Mouse (Mus musculus): ENCODE measurements around the gene Gfod1.

Gfod1 gene

DNA sequence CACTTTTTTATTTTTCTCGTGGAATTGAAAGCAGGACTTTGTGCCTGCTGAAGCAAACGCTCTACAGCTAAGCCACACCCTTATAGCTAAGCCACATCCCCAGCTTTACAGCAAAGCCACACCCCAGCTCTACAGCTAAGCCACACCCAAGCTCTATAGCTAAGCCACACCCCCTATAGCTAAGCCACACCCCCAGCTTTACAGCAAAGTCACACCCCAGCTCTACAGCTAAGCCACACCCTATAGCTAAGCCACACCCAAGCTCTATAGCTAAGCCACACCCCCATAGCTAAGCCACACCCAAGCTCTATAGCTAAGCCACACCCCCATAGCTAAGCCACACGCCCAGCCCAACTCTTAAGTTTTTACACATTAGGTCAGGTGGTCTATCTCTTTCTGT lies 42.7 kb downstream of the Gfod1 start:
- DNase-seq, result no peak

DNA sequence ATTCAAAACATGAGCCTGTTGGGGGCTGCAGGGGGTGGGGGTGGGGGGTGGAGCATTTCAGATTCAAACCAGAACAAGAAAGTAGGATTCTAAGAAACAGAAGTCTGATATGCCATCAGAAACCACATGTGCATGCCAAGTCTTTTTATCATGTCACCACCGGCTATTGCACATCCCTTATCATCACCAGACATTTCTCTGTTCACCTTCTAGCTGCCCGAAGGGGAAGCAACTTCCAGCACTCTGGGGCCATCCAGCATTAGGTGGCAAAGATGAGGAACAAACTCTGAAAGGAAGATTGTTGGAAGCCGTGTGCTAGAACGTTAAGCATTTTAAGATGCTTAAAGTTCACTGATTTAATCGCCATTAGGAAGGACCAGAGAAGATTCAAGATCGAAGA lies 43.2 kb downstream of the Gfod1 start:
- no peak for DNase-seq

- DNase-seq, result no peak
Measured at GRCm38 (mm10) chr13:43256447-43256846, 47.5 kb downstream of the Gfod1 start.

DNA sequence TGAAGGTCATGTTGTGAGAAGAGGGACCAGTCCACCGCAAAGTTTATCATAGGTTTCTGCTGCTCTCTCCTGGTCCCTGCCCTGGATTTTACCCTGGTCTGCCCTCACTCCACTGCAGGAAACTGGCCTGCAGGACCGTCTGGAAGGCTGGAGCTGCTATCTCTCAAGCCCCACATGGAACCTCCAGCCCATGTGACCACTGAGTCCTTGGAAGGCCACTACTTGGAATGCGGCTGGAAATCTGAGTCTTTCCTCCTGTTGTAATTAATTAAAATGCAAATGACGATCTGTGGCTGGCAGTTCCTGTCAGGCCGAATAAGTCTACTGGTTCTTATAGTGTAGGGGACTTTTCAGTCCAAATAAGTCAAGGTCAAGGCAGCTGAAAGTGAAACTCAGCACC lies 50.4 kb downstream of the Gfod1 start:
- no peak for DNase-seq

DNA sequence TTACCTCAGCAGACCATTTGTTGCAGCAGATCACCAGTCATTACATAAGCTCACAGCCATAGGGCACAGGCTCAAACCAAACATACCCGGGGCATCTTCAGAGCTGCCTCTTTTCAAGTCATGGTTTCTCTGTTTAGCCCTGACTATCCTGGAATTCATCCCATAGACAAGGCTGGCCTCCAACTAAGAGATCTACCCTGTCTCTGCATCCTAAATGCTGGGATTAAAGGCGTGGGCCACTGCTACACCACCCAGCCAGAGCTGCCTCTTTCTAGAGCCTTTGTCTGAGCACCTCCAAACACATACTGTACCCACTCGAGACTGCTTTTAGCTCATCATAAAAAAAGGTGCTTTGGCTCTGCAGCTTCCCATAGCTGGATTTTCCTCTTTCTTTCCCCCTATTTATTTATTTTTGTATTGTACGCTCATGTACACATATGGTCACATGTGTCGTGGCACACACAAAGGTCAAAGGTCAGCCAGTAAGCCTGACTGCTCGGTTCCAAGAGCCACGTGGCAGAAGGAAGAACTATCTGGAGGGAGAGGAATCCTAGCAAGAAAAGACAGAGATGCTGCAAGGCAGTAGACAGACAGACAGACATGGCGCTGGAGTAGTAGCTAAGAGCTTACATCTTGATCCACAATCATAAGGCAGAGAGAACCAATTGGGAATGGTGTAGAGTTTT lies 51.7 kb downstream of the Gfod1 start:
- no peak for DNase-seq

- DNase-seq, result no peak
Measured at GRCm38 (mm10) chr13:43251391-43251790, 52.6 kb downstream of the Gfod1 start.

DNA sequence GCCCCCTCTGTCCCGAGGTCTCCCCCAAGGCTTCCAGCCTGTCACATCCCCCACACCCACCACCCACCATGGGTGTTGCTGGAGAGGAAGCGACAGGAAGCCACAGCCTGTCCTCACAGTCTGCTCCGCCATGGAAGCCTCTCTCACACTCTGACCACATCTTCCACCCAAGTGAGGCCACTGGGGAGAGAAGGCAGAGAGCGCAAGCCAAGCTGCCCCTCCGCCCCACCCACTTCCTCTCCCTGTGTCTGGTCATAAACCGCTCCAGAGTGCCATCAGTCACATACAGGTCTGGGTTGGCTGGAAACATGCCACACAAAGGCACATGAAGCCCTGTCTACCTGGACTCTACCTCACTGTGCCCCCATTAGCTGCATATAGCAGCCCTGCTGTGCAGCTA lies 53.3 kb downstream of the Gfod1 start:
- DNase-seq, result no peak

DNA sequence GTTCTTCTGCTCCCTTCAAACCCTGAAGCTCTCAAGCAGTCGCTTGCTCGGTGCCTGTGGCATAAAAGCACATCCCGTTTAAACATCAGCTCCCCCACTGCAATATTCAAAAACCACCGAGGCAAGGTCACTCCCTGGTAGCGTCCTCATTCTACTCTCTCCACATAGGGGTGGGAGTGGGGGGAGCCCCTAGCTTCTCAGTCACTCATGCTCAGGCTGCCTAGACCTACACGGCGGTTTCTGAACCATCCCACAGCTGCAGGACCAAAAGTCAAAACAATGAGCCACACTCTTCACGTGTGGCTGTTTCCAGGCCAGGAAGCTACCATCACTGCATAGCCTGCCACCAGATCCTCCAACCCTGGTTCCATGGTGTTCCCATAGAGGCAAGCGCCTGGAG lies 53.9 kb downstream of the Gfod1 start:
- no peak for DNase-seq

GRCm38 (mm10) chr13:43248381-43248780 lies 55.6 kb downstream of the Gfod1 start:
- DNase-seq, result no peak

DNA sequence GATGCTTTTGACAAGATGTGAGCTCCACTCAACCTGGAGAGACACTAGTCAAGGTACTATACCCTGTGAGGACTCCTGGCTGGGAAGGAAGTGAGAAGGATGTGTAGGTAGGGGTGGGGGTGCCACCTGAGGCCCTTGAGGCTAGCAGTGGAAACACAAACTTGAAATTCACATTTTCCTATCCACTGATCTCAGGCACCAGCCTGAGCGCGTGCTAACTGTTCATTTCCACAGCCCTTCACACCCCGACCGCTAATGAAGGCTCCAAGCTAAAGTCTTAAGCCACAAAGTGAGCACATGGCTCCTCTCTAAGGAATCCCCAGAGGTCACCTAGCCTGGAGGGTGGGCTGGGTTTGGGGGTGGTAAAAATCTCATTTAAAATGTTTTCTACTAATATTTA lies 57.1 kb downstream of the Gfod1 start:
- DNase-seq, result no peak

- DNase-seq, result no peak
Measured at GRCm38 (mm10) chr13:43243793-43244192, 60.2 kb downstream of the Gfod1 start.

DNA sequence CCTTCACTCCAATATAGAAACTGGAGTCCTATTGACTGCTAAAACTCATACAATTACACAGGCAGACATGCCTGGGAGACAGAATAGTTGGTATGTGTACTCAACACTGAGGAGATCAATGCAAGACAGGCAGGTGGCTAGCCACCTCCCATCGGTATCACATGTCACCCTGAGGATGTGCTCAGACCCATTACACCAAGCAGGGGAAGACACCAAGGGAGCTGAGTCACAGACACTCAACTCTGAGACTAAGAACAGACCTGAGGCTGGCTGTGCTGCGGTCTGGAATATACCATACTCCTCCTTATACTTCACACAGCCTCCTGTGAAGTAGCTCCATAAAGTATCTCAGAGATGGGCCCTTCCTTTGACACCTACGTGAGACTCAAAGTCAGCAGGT lies 60.7 kb downstream of the Gfod1 start:
- no peak for DNase-seq

GRCm38 (mm10) chr13:43241750-43242149 lies 62.2 kb downstream of the Gfod1 start:
- DNase-seq, result no peak

GRCm38 (mm10) chr13:43241069-43241468 lies 62.9 kb downstream of the Gfod1 start:
- peak; percentile 51 for DNase-seq

- no peak for DNase-seq
Measured at GRCm38 (mm10) chr13:43239790-43240216, 64.2 kb downstream of the Gfod1 start.

DNA sequence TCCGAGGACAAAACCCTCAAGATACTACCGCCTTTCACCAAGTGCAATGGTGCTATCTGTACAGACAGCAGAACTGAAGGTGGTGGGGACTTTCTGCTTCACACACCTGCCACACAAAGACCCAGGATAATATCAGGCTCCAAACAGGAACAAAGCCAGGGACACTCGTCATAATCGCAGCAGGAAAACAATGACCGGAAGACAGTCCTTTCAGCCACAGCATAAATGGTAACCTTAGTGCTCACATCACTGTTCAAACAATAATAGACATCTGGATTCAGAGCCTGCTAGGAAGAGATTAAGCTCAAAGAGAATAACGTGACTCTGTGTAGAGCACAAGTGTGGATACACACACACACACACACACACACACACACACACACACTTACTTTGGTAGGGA lies 67.3 kb downstream of the Gfod1 start:
- DNase-seq, result no peak

DNA sequence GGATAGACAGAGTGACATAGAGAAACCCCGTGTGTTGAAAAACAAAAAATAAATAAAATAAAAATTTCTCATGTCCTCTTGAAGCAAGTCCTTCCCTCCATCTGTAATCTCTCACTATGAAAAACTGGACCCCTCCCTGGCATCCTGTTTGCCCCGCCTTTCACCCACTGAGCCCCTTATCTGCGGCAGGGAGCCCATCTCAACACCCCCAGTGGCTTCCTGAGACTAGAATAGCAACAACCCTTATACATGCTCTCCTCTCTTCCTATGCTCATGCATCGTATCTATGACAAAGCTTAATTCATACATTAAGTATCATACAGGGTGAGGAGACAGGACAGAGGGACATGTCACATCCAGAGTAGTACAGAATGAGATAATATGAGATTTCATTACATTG lies 68.0 kb downstream of the Gfod1 start:
- no peak for DNase-seq

DNA sequence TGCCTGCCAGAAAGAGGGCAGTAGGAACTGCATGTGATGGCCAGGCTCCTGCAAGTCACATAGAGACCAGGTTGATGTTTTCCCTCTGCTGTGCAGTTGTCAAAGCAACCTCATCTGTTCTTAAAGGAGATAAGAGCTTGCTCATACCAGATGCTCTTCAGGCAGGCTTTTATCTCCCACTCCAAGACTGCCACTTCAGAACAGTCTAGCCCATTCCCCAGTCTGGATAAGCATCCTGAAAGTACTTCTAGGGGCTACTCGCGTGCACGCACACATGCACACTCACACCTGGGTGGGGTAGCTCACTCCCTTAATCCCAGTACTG lies 68.4 kb downstream of the Gfod1 start:
- no peak for DNase-seq

GRCm38 (mm10) chr13:43234869-43235585 lies 68.9 kb downstream of the Gfod1 start:
- DNase-seq, result no peak

GRCm38 (mm10) chr13:43233331-43233730 lies 70.6 kb downstream of the Gfod1 start:
- no peak for DNase-seq

DNA sequence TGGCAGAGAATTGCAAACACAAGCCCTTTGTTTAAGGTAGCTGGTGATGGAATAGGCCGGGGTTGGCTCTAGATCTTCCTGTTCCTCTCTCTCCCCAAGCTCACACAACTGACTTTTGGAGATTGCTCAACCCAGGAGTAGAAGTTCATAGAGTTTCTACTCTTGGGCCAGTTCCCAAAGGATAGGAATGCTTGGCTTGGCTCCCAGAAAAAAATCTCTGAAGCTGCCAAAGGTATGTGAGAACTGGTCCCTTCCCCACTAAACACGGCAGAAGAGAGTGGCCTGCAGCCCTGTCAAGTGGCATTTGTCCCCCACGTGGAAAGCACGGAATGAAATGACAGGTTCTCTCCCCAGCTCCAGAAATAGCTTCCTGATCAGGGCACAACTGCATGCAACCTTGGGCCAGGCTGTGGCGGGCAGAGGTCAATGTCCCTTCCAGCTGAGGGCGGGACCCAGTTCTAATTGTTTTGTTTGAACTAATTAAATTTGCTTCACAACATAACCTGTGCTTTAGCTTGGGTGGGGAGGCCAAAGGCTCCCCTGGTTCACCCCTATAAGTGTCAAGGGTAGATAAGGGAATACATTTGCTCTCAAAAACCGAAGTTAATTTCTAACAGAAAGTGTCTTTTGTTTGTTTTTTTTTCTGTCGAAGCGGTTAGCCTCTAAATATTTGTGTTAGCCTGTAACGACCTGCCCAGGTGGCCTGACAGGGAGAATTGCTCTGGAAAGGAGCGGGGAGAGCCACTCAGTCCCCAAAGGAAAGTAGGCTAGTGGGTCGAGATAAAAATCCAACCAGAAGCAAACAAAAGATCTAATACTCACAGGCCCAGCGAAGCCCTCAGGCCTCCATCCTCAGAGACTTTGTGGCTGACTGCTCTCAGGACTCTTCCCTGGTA lies 71.8 kb downstream of the Gfod1 start:
- DNase-seq, result peak; percentile 57

- DNase-seq, result no peak
Measured at GRCm38 (mm10) chr13:43230842-43231241, 73.1 kb downstream of the Gfod1 start.

DNA sequence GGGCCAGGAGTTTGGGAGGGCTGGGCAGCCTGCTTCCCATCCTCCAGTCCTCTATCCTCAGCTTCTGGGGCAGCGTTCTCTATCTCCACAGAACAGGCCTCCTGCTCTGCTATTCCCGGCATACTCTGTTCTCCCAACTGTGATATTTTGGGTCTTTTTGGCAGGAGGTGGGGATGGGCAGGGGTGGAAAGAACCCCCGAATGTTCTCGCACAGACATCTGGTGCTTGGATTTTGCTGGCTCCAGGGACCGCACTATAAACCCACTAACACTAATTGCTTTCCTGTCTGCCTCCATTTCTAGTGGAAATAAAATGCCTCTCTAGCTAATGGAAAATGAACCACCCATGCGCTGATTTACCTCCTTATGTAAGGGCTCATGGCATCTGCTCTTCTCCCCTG lies 73.7 kb downstream of the Gfod1 start:
- DNase-seq, result no peak

DNA sequence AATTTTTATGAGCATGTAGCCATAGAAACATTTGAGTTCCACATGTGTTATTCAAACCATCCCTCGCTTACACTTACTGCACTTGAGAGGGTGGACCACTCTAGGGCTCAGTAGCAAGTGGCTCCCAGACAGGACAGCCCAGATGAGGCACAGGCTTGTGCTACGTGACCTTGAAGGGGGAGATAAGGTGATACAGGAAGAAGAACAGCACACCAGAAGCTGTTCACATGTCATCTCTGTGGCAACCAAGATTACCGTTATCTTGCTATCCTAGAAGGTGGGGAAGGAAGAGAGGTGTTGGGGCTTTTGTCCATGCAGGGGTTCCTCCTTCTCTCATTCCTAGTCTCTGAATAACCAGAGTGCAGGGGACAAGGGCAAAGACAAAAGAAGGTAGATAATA lies 74.2 kb downstream of the Gfod1 start:
- no peak for DNase-seq
